Mouse (Mus musculus): ENCODE data around the gene Gm14226. TPM values are rescaled to one million over a fixed set of nuclear protein-coding genes. Genes with fewer than 3 reads are reported as not detected.
"Not testable (repeated sequence)": the region's sequence is repeated elsewhere in the genome, so short reads cannot be mapped to it uniquely, and the experiment has no call there.

Gm14226 gene
- under 1 TPM; 0.14 to 0.37 (median 0.28) TPM for total RNA-seq (2022)

DNA sequence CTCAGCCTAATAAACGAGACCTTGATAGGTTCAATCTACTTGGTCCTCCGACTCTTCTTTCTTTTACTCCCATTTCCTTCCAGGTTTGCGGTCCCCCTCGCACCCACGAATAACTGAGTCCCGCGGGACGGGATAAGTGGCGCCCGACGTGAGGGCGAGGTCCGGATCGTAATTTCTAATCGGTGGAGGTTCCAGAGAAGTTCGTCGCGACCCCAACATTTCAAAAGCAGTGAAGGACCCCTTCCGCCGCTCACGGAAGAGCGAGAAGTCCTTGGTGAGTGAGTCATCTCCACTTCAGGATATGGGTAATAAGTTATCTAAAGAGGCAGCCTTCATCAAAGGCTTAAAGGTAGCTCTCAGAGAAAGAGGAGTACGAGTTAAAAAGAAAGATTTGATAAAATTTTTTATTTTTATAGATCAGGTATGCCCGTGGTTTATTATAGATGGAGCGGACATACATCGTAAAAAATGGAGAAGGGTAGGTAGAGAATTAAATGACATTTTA, at the start of gene Gm14226:
Gene Gm14226, plus strand, starts transcription at position 16 of the 505 bp plus-strand sequence.
- DNase-seq (ENCODE audit: low spot score in 2 of 2) = not testable (repeated sequence)

DNA sequence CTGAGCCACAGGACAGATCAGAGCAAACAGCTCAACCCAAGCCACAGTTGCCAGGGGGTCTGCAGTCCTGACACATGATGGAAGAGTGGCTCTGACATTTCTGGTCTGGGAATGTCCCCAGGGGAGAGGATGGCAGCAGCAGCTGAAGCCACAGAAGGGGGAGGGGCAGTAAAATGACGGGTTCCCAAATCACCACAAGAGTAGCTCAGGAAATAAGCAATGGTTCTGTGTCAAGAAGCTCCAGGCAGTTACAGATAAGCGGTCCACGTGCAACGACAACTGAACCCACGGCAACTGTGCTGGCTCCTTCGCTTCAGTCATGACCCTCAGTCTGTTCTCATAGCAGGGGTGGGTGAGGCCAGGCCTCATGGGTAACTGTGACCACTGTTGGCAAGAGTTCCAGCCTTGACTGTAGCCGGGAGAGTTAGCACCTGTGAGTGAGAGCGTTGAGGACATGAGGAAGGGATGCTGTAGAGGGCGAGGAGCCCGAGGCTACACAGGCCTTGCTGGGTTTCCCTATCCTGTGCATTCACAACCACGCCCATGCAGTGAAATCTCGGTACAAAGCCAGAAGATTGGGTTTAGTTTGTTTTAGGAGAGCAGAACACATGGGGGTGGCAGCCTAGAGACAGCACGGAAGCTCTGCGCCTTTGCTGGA, 48.2 kb upstream of the Gm14226 start:
- DNase-seq (ENCODE audit: low spot score in 2 of 2) = not testable (repeated sequence)

DNA sequence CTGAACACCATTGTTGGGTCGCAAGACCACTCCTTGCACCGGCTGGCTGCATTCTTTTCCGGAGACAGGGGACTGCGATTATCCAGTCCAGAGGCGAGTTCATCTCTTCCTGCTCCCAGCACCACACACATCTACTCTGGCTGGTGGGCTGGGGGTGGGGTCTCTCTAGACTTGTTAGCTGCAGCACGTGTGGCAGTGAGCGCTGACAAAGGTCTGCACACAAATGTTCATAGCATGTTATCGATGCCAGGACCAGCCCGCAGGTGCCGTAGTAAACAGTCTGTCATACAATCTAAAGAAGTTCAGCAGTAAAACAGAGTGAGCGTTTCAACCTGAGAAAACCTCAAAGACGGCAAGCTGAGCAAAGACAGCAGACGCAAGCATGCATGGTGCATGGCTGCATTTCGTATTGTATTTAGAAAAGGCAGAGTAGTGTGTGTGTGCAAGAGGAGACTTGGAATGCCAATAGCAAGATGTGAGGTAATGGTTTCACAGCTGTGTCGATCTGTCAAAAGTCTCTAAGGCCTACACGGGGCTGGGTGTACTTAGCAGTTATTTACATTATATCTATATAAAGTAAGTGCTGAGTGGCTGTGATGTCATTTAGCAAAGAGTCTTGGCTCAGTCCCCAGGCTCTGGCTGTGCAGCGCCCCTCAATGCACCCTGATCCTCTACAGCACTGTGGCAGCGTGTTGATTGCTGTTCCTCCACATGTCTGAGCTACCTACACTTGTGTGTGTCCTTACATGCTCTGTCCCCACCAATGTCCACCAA, 46.0 kb upstream of the Gm14226 start:
- no peak for DNase-seq (ENCODE audit: low spot score in 2 of 2)

DNA sequence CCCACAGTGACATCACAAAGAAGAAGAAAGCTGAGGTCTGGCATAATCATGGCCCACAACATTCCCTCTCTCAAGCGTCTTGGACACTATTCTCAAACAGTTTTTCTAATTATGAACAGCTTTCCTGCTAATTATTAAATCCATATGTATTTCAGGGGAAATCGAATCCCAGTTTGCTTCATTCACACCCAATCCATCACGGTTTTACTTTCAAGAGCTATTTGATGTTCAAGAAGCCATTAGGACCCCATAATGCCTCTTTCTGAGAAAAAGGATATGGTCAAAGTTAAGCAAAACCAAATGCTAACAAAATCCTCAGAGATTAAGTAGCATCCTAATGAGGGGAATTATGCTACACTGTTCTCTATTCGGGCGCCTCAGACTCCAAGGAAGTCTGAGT, 45.1 kb upstream of the Gm14226 start:
- DNase-seq (ENCODE audit: low spot score in 2 of 2) = no peak

DNA sequence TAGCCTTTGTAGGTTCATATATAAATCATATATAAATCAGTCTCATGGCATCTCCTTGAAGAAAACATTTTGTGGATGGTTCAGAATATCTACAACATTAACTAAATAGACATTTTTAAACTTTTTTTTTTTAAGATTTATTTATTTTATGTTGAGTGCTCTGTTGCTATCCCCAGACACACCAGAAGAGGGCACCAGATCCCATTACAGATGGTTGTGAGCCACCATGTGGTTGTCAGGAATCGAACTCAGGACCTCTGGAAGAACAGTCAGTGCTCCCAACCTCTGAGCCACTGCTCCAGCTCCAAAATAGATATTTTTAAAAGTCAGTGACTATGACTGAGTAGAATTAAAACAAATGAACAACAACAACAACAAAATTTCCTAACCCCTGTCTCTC, 31.5 kb upstream of the Gm14226 start:
- no peak for DNase-seq (ENCODE audit: low spot score in 2 of 2)

DNA sequence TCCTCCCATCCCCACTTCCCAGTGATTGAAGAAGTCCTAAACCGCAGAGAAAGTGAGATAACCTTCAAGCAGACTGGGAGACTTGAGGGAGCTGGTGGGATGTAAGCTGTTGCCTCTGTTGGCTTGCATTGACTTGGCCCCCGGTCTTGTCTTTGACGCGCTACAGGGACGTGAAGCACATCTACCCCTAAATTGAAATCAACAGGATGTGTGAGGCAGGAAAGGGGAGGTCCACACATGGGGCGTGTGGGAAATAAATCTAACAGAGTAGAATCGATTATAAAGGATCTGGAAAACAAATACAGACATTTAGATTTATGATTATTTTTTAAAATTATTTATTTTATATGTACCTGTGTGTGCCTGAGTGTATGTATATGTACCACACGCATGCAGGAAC, 26.7 kb upstream of the Gm14226 start:
- DNase-seq (ENCODE audit: low spot score in 2 of 2) = no peak

DNA sequence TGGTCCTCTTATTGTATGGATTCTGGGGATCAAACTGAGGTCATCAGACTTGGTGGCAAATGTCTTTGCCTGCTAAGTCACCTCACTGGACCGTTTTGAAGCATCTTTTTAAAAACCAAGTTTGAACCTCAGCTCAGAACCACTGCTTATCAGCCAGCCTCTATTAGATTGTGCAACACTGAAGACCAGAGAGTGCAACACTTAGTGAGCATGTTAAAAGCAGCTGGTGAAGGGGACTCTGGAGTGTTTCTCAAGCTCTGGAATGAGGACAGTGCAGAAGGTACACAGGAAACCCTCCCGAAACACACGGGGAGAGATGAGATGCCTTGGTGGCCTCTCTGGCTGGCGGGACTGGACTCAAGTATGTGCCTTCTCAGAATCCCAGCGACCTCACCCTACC, 26.0 kb upstream of the Gm14226 start:
- no peak for DNase-seq (ENCODE audit: low spot score in 2 of 2)

DNA sequence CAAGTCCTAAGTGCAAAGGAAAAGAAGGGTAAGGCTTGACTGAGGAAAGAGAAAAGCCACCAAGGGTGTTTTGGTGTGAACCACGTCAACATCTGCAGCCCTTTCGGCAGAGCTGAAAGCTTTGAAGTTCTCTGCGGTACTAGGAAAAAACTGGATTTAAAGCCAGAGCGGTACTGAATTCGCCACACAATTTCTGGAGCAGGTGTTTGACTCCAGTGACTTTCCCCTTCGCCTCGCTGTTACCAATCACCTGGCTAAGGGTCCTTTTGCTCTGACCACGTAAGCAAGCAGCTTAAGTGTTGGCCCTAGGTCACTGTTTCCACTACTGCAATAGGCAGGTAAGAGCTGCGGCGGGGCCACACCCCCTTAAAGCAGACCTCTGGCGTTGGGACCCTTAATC, 12.6 kb upstream of the Gm14226 start:
- no peak for DNase-seq (ENCODE audit: low spot score in 2 of 2)

DNA sequence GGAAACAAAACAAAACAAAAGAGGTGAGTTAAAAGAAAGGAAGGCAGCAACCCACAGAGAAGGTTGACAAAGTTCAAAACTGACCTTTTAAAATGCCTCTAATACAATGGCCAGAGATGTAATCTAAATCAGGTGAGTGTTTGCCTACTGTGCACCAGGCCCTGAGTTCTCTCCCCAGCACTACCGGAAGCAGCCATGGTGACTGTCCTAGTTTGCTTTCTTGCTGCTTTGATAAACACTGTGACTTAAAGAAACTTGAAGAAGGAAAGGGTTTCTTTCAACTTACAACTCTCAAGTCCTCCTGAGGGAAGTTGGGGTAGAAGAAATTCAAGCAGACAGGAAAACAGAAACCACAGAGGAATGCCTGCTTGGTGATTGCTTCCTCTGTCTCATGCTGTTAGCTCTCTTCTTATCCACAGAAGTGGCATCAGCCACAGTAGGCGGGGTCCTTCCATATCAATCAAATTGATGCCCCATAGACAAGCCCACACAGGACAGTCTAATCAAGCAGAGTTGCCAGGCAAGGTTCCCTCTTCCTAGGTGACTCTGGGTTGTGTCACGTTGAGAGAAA, 6.9 kb upstream of the Gm14226 start:
- no peak for DNase-seq (ENCODE audit: low spot score in 2 of 2)

DNA sequence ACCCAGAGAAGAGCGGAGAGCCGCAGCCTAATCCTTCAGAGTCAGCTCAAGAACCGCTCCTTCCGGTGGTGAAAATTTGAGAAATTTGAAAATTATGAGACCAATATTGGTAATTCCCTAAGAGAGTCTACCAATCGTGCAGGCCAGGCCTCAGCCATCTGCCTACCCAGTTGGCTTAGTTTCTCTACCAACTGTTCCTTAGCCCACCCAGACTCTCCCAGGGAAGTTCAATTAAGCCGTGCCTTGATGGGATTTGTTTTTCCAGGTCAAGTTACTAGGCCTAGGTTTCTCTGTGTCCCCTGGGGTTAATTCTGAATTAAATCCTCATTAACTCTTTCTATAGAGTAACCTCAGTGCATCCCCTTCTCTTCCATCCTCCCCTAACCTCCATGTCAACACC, 5.1 kb upstream of the Gm14226 start:
- DNase-seq (ENCODE audit: low spot score in 2 of 2) = peak in 1 of 2 experiments; percentile 38

DNA sequence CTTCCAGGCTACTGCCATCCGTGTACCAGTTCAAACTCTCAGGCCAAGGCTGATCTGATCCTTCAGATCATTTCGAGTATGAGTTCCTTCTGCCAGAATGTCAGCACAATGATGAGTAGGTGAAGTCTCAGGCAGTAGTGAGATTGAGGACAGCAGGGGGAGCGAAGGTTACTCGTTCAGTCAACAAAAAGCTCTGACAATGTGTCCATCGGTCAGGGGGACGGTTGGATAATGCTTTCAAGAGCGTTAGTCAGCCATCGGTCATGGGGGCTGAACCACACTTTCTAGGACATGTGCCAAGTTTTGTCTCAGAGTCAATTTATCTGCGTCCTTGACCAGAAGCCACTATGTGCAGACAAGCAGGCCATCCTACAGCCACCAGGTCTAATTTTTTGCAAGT, 1.3 kb upstream of the Gm14226 start:
- DNase-seq (ENCODE audit: low spot score in 2 of 2) = not testable (repeated sequence)

DNA sequence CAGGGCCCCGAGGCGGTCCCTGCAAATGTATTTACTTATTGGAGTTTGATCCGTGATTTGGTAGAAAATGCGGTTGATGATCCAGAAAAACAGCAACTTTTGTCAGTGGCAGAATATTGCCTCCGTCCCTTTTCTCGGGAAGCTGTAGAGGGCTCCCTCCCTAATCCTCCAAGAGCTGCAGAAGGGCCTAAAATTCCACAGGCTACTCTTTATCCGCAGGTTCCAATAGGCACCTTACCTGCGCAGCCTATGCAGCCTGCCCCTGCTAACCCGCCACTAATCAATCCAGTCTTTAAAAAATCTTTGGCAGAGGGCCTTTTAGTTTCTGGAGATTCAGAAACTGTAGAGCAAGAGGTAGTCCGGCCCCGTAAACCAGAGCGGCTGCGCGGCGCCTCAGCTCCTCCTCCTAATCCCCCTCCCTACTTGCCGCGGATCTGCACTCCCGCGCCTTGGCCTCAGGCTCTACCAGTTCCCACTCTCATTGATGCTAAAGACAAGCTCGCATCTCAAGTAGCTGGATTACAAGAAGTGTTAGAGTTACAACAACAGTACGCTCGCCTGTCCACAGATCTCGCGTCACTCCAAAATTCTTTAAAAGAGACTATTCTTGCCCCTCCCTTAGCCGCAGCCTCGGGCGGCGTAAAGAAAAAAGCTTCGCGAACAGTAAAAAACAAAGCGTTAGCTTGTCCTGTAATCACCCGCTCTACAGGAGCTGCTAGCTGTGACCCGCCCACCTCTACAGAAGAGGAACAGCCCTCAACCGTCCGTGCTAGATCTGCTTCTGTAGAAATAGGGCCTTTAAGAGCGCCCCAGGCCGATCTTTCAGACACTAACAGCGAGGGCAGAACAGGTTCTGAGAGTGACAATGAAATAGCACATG, 936 bp downstream of the Gm14226 start:
- DNase-seq (ENCODE audit: low spot score in 2 of 2) = peak in 1 of 2 experiments; percentile 30

DNA sequence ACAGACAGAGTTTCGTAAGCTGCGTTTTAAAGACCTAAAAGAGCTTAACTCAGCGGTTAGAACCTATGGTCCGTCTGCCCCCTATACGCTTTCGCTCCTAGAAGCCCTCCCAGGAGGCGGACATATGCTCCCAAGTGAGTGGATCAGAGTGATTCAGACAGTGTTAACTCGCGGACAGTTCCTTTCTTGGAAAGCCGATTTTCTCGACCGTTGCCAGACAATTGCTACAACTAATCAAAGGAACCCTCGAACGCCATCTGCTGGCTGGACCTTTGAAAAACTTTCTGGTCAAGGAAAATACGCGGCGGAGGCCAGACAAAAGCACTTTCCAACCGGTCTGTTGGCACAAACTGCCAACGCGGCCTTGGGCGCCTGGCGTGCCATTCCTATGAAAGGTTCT, 1.6 kb downstream of the Gm14226 start:
- peak; percentile 77 to 88 for DNase-seq (ENCODE audit: low spot score in 2 of 2)

DNA sequence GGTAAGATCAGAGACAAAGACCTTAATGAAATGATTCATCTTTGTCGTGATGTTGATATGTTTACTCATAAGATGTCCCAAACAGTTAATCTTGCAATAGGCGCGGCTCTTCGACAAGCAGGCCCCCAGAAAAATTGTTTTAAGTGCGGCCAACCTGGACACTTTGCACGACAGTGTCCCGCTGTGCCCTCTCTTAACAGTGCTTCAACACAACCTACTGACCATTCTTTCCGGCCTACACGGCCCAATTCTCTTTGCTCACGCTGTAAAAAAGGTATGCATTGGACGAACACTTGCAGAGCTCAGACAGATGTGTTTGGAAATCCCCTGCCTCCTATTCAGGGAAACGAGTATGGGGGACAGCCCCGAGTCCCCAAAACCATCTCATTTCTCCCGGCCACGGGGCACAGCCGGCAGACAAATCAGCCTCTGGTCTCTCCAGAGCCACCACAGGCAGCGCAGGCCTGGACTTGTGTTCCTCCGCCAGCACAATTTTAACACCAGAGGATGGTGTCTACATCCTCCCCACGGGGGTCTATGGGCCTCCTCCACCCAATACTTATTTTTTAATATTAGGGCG, 2.3 kb downstream of the Gm14226 start:
- not testable (repeated sequence) for DNase-seq (ENCODE audit: low spot score in 2 of 2)

DNA sequence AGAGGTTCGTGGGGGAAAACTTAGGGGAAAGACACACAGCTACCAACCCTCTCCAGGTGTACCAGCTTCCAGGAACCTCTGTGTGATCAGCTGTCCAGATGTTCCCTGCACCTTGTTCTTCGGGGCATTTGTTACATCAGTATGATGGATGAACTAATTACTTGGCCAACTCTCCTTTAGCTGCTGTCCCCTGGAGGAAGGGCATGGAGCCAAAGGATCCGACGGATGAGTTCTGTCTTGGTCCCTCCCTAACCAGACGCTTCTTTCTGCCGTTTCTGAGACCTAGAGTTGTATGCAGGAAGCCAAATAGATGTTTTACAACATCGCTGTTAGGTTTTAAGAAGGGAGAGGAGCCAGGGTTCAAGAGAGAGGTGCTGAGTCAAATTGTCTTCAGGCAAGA, 12.8 kb downstream of the Gm14226 start:
- no peak for DNase-seq (ENCODE audit: low spot score in 2 of 2)

DNA sequence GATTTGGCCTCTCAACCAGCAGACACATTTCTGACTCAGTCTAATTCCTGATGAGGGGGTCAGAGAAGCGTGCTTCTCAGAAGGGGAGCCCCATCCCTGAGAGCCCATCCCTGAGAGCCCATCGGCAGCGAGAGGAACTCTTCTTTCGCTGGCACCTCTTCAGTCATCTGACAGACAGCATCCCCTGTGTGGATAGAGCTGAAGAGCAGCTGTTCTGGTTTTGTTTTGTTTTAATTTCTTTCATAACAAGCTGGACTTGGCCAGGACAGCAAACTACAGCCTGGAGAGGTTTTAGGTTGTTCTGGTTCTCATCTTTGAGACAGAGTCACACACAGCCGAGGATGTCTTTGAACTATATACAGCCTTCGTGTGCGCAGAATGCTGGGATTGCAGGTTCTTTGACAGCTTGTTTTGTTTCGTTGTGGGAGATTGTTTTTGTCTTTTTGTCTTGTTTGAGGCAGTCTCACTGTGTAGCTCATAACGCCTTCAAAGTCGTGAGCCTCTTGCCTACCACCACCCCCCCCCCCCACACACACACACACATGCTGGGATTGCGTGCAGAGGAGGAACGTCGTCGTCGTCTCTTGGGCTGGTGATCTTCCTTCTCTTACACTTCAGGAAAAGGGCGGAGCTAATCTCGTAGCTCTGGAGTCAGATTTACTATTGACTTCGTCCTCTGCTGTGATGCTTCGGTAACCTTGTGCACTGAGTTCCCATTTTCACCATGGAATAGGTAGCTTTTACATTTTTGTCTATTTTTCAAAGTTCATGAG, 15.1 kb downstream of the Gm14226 start:
- no peak for DNase-seq (ENCODE audit: low spot score in 2 of 2)

DNA sequence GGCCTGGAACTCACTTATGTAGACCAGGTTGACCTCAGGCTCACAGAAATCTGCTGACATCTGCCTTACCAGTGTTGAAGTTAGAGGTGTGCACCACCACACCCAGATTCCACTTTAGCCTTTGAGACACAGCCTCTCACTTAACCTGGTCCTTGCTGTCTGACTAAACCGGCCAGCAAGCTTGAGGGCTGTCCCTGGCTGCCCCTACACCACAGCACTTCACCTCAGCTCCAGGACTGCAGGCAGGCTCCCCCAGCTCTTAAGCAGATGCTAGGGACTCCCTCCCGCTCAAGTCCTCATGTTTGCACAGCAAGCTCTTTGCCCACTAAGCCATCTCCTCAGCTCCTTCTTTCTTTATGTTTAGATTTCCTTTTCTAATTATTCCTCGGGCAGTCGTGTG, 21.9 kb downstream of the Gm14226 start:
- DNase-seq (ENCODE audit: low spot score in 2 of 2) = no peak

DNA sequence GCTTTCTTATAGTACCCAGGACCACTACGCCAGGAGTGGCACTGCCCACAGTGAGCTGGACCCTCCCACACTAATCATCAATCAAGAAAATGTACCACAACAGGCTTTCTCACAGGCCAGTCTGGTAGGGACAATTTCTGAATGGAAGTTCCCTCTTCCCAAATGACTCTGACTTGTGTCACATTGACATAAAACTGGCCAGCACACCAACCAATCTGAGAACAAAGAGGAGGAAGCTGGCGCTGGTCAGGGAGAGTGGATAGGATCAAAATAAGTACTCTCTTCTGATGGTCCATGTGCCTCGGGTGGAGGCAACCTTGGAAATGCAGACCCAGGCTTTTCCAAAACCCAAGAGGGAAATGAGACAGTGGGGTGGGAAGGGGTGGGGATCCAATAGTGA, 26.5 kb downstream of the Gm14226 start:
- no peak for DNase-seq (ENCODE audit: low spot score in 2 of 2)

DNA sequence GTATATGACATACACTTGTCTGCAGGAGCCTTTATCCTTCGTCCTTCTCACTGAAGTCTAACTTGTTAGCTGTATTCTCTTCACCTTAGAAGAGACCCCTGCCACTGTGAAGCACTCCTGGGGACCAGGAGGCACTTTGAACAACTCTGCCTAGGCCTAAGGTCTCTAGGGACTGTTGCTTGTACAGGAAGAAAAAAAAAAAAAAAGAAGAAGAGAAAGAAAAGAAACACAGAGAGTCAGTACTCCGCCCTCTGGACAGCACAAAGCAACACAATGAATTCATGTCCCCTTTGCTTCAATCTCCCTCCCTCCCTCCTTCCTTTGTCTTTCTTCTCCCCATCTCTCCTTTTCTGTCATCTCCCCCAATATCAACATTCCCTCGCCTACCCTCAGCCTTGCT, 27.0 kb downstream of the Gm14226 start:
- DNase-seq (ENCODE audit: low spot score in 2 of 2) = no peak

DNA sequence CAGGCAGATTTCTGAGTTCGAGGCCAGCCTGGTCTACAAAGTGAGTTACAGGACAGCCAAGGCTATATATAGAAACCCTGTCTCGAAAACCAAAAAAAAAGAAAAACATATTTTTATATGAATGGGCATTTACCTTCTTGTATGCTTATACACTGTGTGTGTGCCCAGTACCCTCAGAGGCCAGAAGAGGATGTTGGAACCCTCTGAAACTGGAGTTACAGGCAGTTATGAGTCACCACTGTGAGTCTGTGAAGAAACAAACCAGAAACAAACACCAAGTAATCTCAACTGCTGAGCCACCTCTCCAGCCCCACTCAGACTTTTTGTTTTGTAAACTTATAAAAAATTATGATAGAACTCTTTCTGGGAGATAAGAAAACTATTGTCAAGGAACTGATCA, 28.7 kb downstream of the Gm14226 start:
- DNase-seq (ENCODE audit: low spot score in 2 of 2) = no peak
